Mouse (Mus musculus): ENCODE results near the gene Klk12.
A peak's percentile ranks its signal among the peaks of the same experiment; 100 is the strongest.

The Klk12 gene

DNA sequence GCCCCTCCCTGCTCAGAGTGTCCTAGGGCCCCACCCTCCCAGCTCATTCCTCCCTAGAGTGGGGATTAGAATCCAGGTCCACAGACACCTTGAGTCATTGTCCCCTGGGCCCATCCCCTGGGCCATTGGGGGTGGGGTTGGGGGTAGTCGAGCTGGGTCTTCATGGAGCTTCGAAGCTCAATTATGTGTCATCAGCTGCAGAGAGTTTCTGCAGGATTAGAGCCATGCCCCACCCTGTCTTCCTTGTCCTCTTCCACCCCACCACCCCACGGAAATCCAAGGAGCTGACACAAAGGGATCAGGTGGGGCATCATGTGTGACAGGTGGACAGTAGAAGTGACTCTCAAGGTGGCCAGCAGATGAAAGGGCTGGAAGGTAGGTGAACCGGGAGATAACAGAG, at the start of gene Klk12:
Klk12 (plus strand) TSS at position 301 of the 400 bp plus-strand sequence.
- DNase-seq: no peak

GRCm38 (mm10) chr7:43747788-43748187, 20.9 kb upstream of the Klk12 start:
- DNase-seq: no peak

- DNase-seq: no peak
These were observed 15.9 kb upstream of the Klk12 start for GRCm38 (mm10) chr7:43752806-43753205.

- no peak for DNase-seq
These were observed 2.2 kb upstream of the Klk12 start for GRCm38 (mm10) chr7:43766484-43766883.

GRCm38 (mm10) chr7:43769636-43770035, 939 bp downstream of the Klk12 start:
- no peak for DNase-seq

DNA sequence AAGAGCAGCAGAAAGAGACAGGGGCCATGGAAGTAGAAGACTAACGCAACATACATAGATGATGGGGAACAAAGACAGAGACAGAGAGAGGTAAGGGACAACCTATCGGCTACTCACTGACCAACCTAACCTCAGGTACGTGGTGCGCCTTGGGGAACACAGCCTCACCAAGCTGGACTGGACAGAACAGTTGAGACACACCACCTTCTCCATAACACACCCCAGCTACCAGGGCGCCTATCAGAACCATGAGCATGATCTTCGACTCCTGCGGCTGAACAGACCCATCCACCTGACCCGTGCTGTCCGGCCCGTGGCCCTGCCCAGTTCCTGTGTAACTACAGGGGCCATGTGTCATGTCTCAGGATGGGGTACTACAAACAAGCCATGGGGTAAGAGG, 2.0 kb downstream of the Klk12 start:
- no peak for DNase-seq

GRCm38 (mm10) chr7:43771916-43772315, 3.2 kb downstream of the Klk12 start:
- no peak for DNase-seq

DNA sequence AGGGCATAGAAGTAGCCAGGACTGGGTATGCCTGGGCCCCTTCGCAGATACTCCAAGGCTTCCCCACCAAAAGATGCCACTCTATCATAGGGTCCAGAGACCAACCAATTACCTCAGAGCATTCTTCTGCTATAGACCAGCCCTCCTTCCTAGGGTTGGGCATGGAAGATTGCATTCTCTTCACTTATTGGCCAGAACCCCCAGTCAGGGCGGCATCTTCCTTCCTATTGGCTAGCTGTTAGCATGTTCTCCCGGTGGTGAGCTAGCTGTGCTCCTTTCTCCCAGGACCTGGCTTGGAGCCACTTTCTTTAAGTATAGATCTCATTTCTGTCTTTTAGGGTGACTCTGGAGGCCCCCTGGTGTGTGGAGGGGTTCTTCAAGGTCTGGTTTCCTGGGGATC, 4.2 kb downstream of the Klk12 start:
- DNase-seq: no peak

DNA sequence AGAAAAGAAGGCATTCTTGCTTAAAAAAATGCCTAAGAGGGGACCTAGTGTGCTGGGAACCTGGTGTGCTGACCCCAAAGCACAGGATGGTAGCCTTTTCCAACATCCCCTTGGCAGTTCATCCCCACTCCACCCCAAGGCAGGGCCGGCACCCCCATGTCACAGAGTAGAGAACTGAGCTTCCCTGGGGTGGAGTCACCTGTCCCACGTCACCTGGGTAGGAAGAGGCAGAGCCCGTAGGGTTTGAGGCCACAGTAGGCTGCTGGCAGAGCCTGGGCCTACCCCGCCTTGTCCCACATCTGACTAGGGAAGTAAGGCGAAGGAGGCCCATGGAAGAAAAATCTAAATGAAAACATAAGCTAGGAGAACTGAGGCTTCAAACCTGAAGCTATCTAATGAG, 5.7 kb downstream of the Klk12 start, which contains the start of gene Klk11:
Klk11 (plus strand) TSS at position 241 of the 400 bp plus-strand sequence.
- DNase-seq: no peak

- DNase-seq: no peak
These were observed 6.1 kb downstream of the Klk12 start for GRCm38 (mm10) chr7:43774802-43775201.

- no peak for DNase-seq
These were observed 6.8 kb downstream of the Klk12 start for GRCm38 (mm10) chr7:43775311-43776057.

DNA sequence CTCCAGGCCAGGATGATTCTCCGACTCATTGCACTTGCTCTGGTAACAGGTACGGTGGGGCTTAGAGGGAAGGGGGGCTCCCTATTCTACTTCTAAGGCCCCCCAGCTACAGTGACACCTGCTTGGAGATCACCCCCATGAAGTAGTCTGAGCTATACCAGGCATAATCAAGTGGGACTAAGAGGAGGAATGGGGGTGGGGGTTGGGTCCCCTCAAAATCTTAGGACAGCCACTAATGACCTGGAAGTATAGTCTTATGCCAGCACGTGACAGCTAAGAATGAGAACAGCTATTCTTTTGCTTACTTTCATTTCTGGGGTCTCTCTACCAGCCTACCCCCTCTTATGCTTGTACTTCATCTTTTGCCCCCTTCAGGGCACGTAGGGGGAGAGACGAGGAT, 7.8 kb downstream of the Klk12 start:
- no peak for DNase-seq

GRCm38 (mm10) chr7:43777423-43777822, 8.7 kb downstream of the Klk12 start:
- DNase-seq: no peak

DNA sequence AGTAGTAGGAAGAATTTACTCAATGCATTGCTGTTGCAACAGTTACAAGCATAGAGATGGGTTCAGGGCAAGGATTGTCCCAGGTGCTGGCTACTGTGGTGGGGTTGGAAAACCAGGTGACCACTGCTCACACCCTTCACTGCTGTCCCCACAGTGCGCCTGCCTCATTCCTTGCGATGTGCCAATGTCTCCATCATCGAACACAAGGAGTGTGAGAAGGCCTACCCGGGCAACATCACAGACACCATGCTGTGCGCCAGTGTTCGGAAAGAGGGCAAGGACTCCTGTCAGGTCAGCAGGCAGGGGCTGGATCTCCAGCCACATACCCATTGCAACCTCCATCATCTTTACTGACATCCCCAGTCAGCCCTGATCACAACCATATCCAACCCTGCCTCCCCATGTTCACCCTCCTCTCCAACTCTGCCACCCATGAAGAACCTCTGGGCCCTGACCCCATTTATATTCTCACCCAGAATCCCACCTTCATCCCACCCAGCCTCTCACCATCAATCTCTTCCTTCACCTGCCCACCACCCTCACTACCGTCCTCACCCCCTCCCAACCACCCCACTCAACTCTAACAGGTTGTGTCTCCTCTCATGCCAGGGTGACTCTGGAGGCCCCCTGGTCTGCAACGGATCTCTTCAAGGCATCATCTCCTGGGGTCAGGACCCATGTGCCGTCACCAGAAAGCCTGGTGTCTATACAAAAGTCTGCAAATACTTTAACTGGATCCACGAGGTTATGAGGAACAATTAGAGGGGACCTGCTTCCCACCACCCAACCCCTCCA, 9.7 kb downstream of the Klk12 start:
- DNase-seq: no peak

DNA sequence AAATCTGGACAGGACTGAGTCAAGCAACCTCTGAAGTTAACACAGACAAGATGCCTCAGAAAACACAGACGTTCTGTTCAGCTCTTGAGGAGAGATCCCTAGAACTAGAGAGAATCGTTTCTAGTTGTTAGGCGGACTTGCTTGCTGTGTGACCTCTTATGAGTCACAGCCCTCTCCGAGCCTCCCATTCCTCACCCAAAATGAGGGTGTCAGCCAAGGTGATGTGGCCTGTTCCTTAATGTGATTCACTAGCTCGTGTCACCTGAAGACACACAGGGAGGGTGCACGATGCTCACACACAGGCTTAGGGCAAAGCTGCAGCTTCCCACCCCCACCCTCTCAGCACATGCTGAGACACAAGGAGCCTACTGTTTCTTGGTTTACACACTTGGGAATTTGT, 11.5 kb downstream of the Klk12 start:
- no peak for DNase-seq

DNA sequence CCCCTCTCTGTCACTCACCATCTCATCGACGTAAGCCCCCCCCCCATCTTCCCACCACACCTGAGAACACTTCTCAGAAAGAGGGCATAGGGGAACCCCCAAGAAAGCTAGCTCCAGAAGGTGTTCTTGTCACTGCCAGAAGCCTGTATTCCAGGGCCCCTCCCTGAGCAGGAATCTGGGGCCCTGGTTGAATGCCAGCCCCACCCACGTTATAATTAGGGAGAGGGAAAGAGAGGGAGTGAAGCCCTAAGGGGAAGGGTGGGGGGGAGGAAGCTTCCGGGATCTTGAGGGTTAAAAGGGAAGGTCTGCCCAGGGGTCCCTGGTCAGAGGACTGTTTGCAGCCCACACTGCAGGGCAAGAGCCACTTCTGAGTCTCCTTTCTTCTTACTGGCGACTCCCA, 12.0 kb downstream of the Klk12 start, which contains the start of gene Klk10:
Klk10 (plus strand) TSS at position 290 of the 400 bp plus-strand sequence.
- no peak for DNase-seq

DNA sequence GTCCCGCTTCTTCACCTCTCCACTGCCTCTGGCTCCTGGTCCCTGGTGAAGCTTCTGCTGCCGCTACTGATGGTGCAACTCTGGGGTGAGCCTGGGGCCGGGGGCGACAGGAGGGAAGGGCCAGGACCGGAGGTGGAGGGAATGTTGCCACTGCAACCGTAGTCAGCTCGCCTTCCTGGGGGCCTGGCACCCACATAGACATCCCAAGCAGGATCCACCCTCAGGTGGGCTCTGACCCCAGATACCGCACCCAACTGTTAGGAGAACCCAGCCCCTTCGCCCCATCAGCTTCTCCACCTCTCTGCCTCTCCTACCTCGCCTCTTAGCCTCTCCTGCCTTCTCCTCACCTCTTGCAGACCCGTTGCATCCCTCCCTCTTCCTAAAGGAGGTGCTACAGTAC, 12.8 kb downstream of the Klk12 start:
- no peak for DNase-seq

- peak; percentile 91 for DNase-seq
These were observed 13.9 kb downstream of the Klk12 start for GRCm38 (mm10) chr7:43782275-43783265.

GRCm38 (mm10) chr7:43785286-43785685, 16.6 kb downstream of the Klk12 start:
- no peak for DNase-seq

- no peak for DNase-seq
These were observed 19.4 kb downstream of the Klk12 start for GRCm38 (mm10) chr7:43788096-43788495.

- no peak for DNase-seq
These were observed 20.6 kb downstream of the Klk12 start for GRCm38 (mm10) chr7:43789295-43789694.

GRCm38 (mm10) chr7:43791591-43791990, 22.9 kb downstream of the Klk12 start, which contains the start of gene Klk9:
Klk9 (plus strand) TSS chr7:43791891.
- DNase-seq: no peak

DNA sequence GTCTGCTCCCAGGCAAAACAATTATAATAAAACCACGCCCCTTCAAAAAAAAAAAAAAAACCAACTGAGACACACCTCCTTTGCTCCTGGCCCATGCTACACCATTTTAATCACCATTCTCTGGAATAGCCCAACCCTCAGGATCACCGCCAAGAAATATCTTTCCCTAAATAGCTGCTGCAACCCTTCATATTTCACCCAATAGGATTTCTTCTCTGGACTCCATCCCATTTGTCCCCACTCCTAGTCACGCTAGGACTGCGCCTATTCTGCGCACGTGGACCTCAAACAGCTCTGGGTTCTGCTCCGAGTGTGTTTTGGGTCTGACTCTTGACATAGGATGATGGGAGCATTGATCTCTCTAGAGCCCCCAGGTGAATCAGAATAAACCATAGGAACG, 27.7 kb downstream of the Klk12 start:
- no peak for DNase-seq
